Mouse (Mus musculus) G1E (cell line): ENCODE data around the gene Pip5k1b. TPM values are rescaled to one million over a fixed set of nuclear protein-coding genes. Genes with fewer than 3 reads are reported as not detected.
"Not testable (repeated sequence)": the region's sequence is repeated elsewhere in the genome, so short reads cannot be mapped to it uniquely, and the experiment has no call there.

Source experiments
- ATAC-seq: 2 replicates; pipeline ENCODE4 v1.8.0; 2016; ENCODE audit warnings: mild to moderate bottlenecking; ENCODE audit not compliant: insufficient number of reproducible peaks, poor library complexity, low FRiP score, severe bottlenecking; ENCODE audit errors: extremely low read depth
- DNase-seq: peaks from one replicate; pipeline ENCODE4 v3.0.0; 2012; ENCODE audit warnings: low spot score
- H3K27me3 ChIP-seq: 2 replicates; pipeline ENCODE4 v1.6.1; 2012; ENCODE audit warnings: mild to moderate bottlenecking, low read length, inconsistent platforms; ENCODE audit not compliant: insufficient read depth
- H3K36me3 ChIP-seq: replicated peaks from 2 replicates; pipeline ENCODE3; 2012; ENCODE audit warnings: mild to moderate bottlenecking, inconsistent platforms
- H3K4me1 ChIP-seq: 2 replicates; pipeline ENCODE4 v1.6.1; 2012; ENCODE audit warnings: low read depth, low read length, inconsistent platforms, mixed read lengths; ENCODE audit not compliant: insufficient read depth
- H3K4me3 ChIP-seq: 2 replicates; pipeline ENCODE4 v1.5.1; 2012; ENCODE audit warnings: low read depth, mild to moderate bottlenecking, inconsistent platforms, low read length, moderate library complexity, mixed read lengths
- H3K9me3 ChIP-seq: replicated peaks from 2 replicates; pipeline ENCODE4 v1.6.1; 2012; ENCODE audit warnings: inconsistent platforms
- CTCF ChIP-seq: IDR thresholded peaks from 2 replicates; pipeline ENCODE4 v1.5.1; 2012; ENCODE audit warnings: low read depth, low read length, inconsistent platforms, mixed read lengths
- GATA1 ChIP-seq: IDR thresholded peaks from 2 replicates; pipeline ENCODE4 v1.6.1; 2012; ENCODE audit warnings: borderline replicate concordance, low read length, inconsistent platforms, mixed read lengths
- GATA2 ChIP-seq: IDR thresholded peaks from 2 replicates; pipeline ENCODE4 v1.6.1; 2012; ENCODE audit warnings: low read depth, low read length, inconsistent platforms, borderline replicate concordance
- POLR2AphosphoS5 ChIP-seq: IDR thresholded peaks from 2 replicates; pipeline ENCODE4 v1.6.1; 2012; ENCODE audit warnings: low read depth, low read length, inconsistent platforms; ENCODE audit not compliant: insufficient replicate concordance
- TAL1 ChIP-seq: conservative IDR thresholded peaks from 2 replicates; pipeline ENCODE4 v1.6.1; 2012; ENCODE audit warnings: low read depth, low read length, inconsistent platforms, mixed read lengths
- polyA plus RNA-seq: library from polyadenylated mRNA; stranded (reverse); fragments of >175 nt; gene quantifications from 2 replicates; pipeline ENCODE4 v1.2.3, GENCODE M21; 2012
- total RNA-seq, 2 experiments: library from RNA; stranded (forward) in 1 of 2; stranded (reverse) in 1 of 2; fragments of 200-1000 nt in 1 of 2; fragments of >200 nt in 1 of 2; fragmentation: Nextera tagmentation in 1 of 2; gene quantifications; 2 replicates each; pipeline ENCODE4 v1.2.3; 2014 to 2017

Gene Pip5k1b
- total and polyA plus RNA-seq, 3 experiments = 12.7 to 66.4 (median 23.6) TPM

- ATAC-seq (no peak), DNase-seq (no peak)
- peaks cover 60% of the 10 kb centered on the region for H3K4me1 ChIP-seq
- no peaks in the 10 kb centered on the region for H3K27me3 ChIP-seq
- no peak for TF ChIP-seq CTCF
- no peak for TF ChIP-seq GATA1
- TF ChIP-seq GATA2 = no peak
- no peak for TF ChIP-seq POLR2AphosphoS5
- TF ChIP-seq TAL1 = no peak
- peaks cover 15% of the 10 kb centered on the region for H3K36me3 ChIP-seq
- H3K9me3 ChIP-seq = no peaks in the 10 kb centered on the region
- peak overlapping the region; percentile 99 for H3K4me3 ChIP-seq
Measured at GRCm38 (mm10) chr19:24554425-24554824, 1.2 kb downstream of the Pip5k1b start.

- Histone ChIP-seq H3K36me3 (peaks cover 21% of the 10 kb centered on the region), H3K4me1 (peaks cover 53% of the 10 kb centered on the region), H3K9me3 (peaks cover 3% of the 10 kb centered on the region), H3K4me3 (peak overlapping the region; percentile 99), H3K27me3 (no peaks in the 10 kb centered on the region)
- TF ChIP-seq GATA2 = no peak
- no peak for TF ChIP-seq CTCF
- DNase-seq (no peak), ATAC-seq (no peak)
Measured at GRCm38 (mm10) chr19:24553291-24554075, 2.2 kb downstream of the Pip5k1b start.

- not testable (repeated sequence) for DNase-seq, H3K27me3 ChIP-seq, ATAC-seq
- Histone ChIP-seq H3K4me3 (peak overlapping the region; percentile 99; the same call in 1 of the 2 replicates), H3K9me3 (peaks cover 12% of the 10 kb centered on the region), H3K4me1 (peaks cover 51% of the 10 kb centered on the region), H3K36me3 (peaks cover 30% of the 10 kb centered on the region)
Measured at GRCm38 (mm10) chr19:24552641-24553040, 3.0 kb downstream of the Pip5k1b start.

GRCm38 (mm10) chr19:24551196-24551954 lies 4.3 kb downstream of the Pip5k1b start:
- Histone ChIP-seq H3K4me3 (no peak overlapping the region), H3K27me3 (no peaks in the 10 kb centered on the region), H3K4me1 (peaks cover 46% of the 10 kb centered on the region), H3K36me3 (peaks cover 32% of the 10 kb centered on the region), H3K9me3 (peaks cover 15% of the 10 kb centered on the region)
- TF ChIP-seq CTCF (no peak), POLR2AphosphoS5 (no peak), GATA1 (no peak), TAL1 (no peak)
- no peak for DNase-seq
- ATAC-seq = no peak

GRCm38 (mm10) chr19:24550778-24551177 lies 4.9 kb downstream of the Pip5k1b start:
- Histone ChIP-seq H3K4me3 (no peak overlapping the region), H3K36me3 (peaks cover 32% of the 10 kb centered on the region), H3K27me3 (no peaks in the 10 kb centered on the region), H3K9me3 (peaks cover 15% of the 10 kb centered on the region), H3K4me1 (peaks cover 49% of the 10 kb centered on the region)
- DNase-seq = no peak
- no peak for ATAC-seq
- TF ChIP-seq CTCF = no peak
- no peak for TF ChIP-seq GATA2
- no peak for TF ChIP-seq POLR2AphosphoS5
- TF ChIP-seq TAL1 = no peak
- TF ChIP-seq GATA1 = no peak

GRCm38 (mm10) chr19:24550016-24550415 lies 5.7 kb downstream of the Pip5k1b start:
- no peaks in the 10 kb centered on the region for H3K27me3 ChIP-seq
- H3K9me3 ChIP-seq = peaks cover 15% of the 10 kb centered on the region
- DNase-seq = no peak
- no peak for ATAC-seq
- no peak for TF ChIP-seq CTCF
- TF ChIP-seq GATA2 = no peak
- no peak for TF ChIP-seq TAL1
- no peak for TF ChIP-seq GATA1
- no peak for TF ChIP-seq POLR2AphosphoS5
- H3K4me3 ChIP-seq = no peak overlapping the region
- peaks cover 36% of the 10 kb centered on the region for H3K36me3 ChIP-seq
- peaks cover 56% of the 10 kb centered on the region for H3K4me1 ChIP-seq
